Mouse (Mus musculus) macrophage (primary cell): ENCODE results near the gene Tas1r1. TPM values are rescaled to one million over a fixed set of nuclear protein-coding genes. Genes with fewer than 3 reads are reported as not detected.

ENCODE experiments used
- H3K27ac ChIP-seq: fragments of 350-480 bp; formaldehyde crosslinking; 2 replicates; pipeline ENCODE4 v1.9.0; 2021
- H3K36me3 ChIP-seq: fragments of 350-480 bp; formaldehyde crosslinking; 2 replicates; pipeline ENCODE4 v1.9.0; 2021; ENCODE audit errors: inconsistent target
- H3K4me3 ChIP-seq: fragments of 350-480 bp; formaldehyde crosslinking; 2 replicates; pipeline ENCODE4 v1.9.0; 2021; ENCODE audit errors: inconsistent target
- H3K79me2 ChIP-seq: fragments of 350-480 bp; formaldehyde crosslinking; 2 replicates; pipeline ENCODE4 v1.9.0; 2021; ENCODE audit errors: inconsistent target
- WGBS: methylation state at CpG from one replicate; pipeline ENCODE4 v1.1.7; 2026; ENCODE audit warnings: inconsistent platforms; ENCODE audit not compliant: missing documents; 5-methylcytosine and 5-hydroxymethylcytosine counted together
- polyA plus RNA-seq: library from polyadenylated mRNA; stranded (reverse); fragments of 250-400 nt; gene quantifications from 3 replicates; pipeline ENCODE4 v1.2.4, GENCODE M21; 2018; ENCODE audit warnings: inconsistent platforms
- total RNA-seq, 78 experiments: library from RNA; depleted of rRNA; stranded (reverse); fragments of 250-400 nt; gene quantifications; 1 replicate in 9 of 78; 2 replicates in 24 of 78; 3 replicates in 43 of 78; 4 replicates in 2 of 78; pipeline ENCODE4 v1.2.4; 2018; ENCODE audit warnings: inconsistent platforms in 56 of 78

Gene Tas1r1
- total RNA-seq (2018; cell fraction: chromatin; rRNA removed) = under 1 TPM in 4 of 26 experiments, not detected in 22; 0.26 to 0.38 (median 0.31) TPM
- total RNA-seq (2018; cell fraction: cytosol; rRNA removed) = under 1 TPM in 1 of 26 experiments, not detected in 25; 0.03 TPM
- total RNA-seq (2018; cell fraction: nucleus; rRNA removed) = under 1 TPM in 5 of 26 experiments, not detected in 21; 0.17 to 0.33 (median 0.21) TPM
- polyA plus RNA-seq = not detected in 3 replicates

DNA sequence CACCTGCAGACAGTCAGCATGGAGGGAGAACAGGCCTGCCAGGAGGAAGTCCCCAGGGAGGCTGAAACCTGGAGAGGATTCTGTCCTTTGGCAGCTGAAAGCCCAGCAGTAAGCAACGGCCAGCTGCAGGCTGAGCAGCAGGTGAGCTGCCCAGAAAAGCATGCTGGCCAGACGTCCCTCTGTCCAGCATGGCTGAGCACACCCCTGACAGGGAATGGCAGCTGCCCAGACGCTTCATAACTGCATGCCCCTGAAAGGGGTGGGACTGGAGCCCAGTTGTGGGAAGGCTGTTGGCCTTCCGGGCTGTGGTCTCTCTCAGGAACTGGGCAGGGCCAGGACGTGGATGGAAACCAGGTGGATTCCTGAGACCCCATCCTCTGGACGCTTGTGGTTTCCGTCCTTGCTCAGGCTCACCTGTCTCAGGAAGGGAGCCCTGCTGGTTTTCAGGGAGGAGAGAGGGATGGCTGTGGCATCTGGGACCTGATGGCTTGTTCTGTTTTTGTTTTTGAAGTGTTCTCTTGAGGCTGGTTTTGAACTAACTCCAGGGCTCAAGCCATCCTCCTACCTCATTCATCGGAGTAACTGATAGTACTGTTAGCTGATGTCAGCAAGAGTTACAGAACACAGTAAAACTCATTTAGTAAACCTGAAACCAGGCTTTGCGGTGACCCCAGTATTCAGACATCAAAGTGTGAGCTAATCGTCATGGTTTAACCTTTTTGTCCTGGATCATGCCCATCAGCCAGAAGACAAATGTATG is at the start of gene Tas1r1:
Gene Tas1r1, minus strand, starts transcription at position 344 of the 760 bp plus-strand sequence.
- H3K79me2 ChIP-seq = peaks cover 39% of the 10 kb centered on the region
- 29% methylated on average over 10 of the region's 10 CpGs for WGBS
- no peak within 1 kb of the TSS for H3K4me3 ChIP-seq
- no peak within 1 kb of the TSS for H3K27ac ChIP-seq
- peaks cover 15% of the 10 kb centered on the region; the same call in 1 of the 2 replicates for H3K36me3 ChIP-seq

DNA sequence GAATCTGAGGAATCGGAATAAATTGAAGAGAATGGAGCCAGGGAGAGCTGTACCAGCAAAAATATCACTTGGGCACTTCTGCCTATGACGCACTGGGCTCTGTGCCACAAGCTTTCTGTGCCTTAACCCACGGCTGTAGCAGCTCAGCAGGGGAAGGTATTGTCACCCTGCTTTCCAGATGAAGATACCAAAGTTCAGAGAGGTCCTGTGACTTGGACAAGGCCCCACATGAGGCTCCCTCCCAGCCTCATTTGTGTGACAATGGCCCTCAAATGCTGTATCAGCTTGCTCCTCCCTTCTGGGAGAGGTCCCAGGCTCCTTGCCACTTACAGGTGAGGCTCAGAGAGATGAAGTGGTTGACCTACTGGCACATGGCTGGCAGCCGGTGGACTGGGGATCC is 49.8 kb upstream of the Tas1r1 start:
- H3K4me3 ChIP-seq = no peak overlapping the region
- 18% methylated on average over 4 of the region's 4 CpGs for WGBS

DNA sequence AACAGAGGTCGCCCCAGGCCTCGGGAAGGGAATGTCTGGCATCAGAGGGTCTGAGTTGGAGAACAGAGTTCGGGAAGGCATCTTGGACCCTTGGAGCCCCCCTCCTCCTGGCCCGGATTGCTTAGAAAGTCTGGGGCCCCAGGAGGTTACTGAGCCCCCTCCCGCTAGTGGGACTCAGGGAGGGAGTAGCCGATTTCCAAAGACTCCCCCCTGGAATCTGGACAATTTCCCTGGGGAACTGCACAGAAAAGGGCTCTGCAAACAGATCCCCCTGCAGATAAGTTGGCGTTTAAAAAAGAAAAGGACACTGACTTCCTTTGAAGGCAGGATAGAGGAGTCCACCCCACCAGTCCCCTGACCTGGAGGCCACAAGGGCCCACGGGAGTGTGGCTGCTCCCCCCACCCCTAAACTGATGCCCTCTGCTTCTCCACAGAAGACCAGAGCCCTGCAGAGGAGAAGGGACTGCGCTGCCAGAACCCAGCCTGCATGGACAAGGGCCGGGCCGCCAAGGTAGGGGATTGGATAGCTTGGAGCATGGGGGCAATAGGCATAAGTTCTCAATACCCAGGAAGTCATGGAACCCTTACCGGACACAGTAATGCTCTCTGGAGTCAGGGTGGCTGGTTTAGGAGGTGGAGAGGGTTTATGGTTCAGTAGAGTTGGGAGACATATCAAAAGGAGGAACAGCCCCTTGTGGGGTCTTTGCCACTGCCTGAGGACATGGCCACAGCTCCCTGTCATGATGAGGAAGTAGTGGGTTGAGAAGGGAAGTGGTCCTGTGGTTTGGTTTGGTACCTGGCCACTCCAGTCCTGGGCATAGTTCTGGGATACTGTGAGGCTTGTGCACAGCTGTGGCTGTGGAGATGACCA is 49.1 kb upstream of the Tas1r1 start:
- no peaks in the 10 kb centered on the region for H3K79me2 ChIP-seq
- no peak overlapping the region for H3K27ac ChIP-seq
- WGBS = 5% methylated on average over 12 of the region's 12 CpGs
- H3K36me3 ChIP-seq = no peaks in the 10 kb centered on the region
- no peak overlapping the region; the same call in 1 of the 2 replicates for H3K4me3 ChIP-seq

More for the DNA sequence above, 49.8 kb upstream of the Tas1r1 start:
- H3K27ac ChIP-seq = no peak overlapping the region
- no peaks in the 10 kb centered on the region for H3K36me3 ChIP-seq
- no peaks in the 10 kb centered on the region for H3K79me2 ChIP-seq

DNA sequence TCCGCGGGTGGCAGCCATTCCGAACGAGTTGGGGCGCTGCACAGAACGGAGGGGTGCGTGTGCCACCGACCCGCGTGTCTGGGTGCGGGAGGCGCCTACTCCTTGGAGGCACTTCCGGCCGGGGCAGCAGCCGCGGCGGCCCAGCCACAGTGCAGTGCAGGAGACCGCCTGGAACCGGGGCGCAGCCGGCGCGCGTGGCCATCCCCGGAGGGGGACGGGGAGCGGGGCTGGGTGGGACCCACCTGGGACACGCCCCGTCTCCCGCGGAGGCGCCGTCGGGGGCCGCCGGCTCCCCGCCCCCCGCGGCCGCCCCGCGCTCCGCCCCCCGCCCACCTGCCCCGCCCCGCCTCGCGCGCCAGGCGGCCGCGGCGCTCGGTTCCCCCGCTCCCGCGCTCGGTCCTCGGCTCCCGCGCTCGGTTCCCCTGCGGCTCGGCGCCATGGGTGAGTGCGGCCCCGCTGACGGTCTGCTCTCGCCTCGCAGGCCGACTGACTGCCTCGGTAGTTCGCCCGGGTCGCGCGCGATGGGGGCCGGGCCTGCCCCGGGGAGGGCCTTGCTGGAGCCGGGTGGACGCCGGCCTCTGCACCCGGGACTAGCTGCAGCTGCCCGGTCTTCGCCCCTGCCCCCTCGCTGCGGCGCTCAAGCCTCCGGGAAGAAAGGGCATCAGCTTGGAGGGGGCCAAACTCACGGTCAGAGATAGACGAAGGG is 48.3 kb upstream of the Tas1r1 start:
- WGBS = 1% methylated on average over 68 of the region's 92 CpGs

DNA sequence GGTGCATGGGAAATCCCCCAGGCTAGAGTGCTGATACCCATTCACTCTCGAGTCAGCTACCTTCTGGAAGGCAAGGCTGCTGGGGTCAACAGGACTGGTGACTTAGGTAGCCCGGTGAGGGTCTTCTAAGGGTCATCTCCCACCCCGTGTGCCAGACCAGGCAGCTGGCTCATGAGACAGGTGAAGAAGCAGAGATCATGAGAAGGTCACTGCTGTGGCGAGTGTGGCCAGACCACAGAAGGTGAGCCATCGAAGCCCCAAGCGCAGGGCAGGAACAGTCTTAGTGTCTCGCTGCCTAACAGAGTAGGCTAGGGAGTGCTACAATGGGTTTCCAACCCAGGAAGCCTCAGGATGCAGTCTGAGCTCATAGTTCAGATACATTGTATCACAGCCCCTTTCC is 46.2 kb upstream of the Tas1r1 start:
- 94% methylated on average over 7 of the region's 7 CpGs for WGBS
- Histone ChIP-seq H3K36me3 (no peaks in the 10 kb centered on the region), H3K27ac (no peak overlapping the region), H3K79me2 (no peaks in the 10 kb centered on the region), H3K4me3 (no peak overlapping the region)

More for the DNA sequence above, 48.3 kb upstream of the Tas1r1 start:
- H3K79me2 ChIP-seq = no peaks in the 10 kb centered on the region
- no peaks in the 10 kb centered on the region for H3K36me3 ChIP-seq
- H3K4me3 ChIP-seq = no peak overlapping the region; the same call in 1 of the 2 replicates
- no peak overlapping the region for H3K27ac ChIP-seq

DNA sequence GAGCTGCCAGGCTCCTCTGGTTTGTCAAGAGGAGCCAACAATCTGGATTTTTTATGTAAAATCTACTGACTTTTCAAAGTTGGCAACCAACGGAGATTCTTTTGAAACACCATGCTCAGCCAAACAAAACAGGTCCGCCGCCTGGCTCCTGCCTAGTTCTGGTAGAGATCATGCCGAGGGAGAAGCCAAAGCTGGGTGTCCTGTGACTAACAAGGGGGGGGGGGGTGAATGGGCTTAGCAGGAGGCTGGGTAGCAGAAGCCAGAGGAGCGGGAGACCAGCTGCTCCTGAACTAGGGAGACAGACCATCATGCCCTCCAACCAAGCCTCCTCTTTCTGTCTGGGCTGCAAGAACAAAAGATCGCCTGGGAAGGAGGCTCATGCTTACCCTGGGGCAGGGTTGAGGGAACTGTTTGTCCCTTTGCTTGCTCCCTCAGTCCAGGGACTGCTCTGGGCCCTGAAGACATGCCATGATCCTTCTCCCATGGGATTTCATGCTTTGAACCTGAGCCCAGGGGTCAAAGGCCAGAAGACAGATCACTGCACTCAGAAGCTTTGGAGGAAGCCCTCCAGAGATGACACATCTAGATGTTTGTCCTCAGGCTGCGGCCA is 45.3 kb upstream of the Tas1r1 start:
- H3K4me3 ChIP-seq = no peak overlapping the region
- H3K27ac ChIP-seq = no peak overlapping the region
- H3K79me2 ChIP-seq = no peaks in the 10 kb centered on the region
- 90% methylated on average over 7 of the region's 7 CpGs for WGBS
- no peaks in the 10 kb centered on the region for H3K36me3 ChIP-seq

DNA sequence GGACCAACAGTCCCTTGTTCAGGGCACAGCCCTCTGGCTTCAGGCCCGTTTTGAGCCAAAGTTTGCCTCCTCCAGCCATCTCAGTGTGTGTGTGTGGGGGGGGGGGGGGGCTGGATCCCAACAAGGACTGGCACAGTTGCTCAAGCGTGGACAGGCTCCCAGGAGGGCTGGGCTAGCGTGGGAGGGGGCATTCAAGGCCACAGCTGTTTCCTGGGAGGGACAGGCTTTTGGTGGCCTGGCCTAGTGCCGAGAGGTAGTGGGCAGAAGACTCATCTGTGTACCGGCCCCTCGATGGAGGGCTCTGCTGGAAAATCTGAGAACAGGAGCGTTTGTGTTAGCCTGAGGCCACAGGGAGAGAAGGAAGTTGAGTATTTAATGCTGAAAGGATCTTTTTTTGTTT is 41.6 kb upstream of the Tas1r1 start:
- H3K4me3 ChIP-seq = no peak overlapping the region
- WGBS = 48% methylated on average over 7 of the region's 7 CpGs
- H3K79me2 ChIP-seq = no peaks in the 10 kb centered on the region
- H3K27ac ChIP-seq = no peak overlapping the region
- no peaks in the 10 kb centered on the region for H3K36me3 ChIP-seq

DNA sequence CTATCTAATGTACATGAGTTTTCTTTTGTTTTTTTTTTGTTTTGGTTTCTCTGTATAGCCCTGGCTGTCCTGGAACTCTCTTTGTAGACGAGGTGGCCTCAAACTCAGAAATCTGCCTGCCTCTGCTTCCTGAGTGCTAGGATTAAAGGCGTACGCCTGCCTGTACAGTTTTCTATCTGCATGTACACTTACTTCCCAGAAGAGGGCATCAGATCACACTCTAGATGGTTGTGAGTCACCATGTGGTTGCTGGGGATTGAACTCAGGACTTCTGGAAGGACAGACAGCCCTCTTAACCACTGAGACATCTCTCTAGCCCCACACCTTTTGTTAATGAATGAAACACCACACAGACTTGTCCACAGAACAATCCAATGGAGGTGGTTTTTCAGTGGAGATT is 40.9 kb upstream of the Tas1r1 start:
- Histone ChIP-seq H3K36me3 (no peaks in the 10 kb centered on the region), H3K79me2 (no peaks in the 10 kb centered on the region), H3K4me3 (no peak overlapping the region), H3K27ac (no peak overlapping the region)
- 97% methylated on average over 3 of the region's 3 CpGs for WGBS

DNA sequence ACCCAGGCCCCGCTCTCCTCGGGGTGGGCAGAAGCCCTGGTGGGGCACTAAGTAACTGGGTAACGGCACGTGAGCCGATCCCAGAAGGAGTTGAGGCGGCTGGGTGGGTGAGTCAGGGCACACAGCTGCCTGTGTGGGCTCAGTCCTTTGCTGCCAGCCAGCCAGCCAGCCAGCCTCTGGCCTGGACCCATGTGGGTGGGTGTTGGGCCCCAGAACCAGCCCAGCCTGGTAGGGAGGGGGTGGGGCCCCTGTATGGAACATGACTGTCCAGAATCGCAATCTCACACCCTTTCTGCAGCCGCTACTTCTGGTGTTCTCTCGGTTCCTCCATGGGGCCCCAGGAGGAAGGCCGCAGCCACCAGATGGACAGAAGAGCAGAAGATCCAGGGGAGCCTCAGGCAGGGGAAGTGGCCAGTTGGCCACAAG is 39.8 kb upstream of the Tas1r1 start:
- H3K36me3 ChIP-seq = no peaks in the 10 kb centered on the region
- H3K27ac ChIP-seq = no peak overlapping the region
- H3K4me3 ChIP-seq = no peak overlapping the region
- no peaks in the 10 kb centered on the region for H3K79me2 ChIP-seq
- WGBS = 53% methylated on average over 10 of the region's 10 CpGs

DNA sequence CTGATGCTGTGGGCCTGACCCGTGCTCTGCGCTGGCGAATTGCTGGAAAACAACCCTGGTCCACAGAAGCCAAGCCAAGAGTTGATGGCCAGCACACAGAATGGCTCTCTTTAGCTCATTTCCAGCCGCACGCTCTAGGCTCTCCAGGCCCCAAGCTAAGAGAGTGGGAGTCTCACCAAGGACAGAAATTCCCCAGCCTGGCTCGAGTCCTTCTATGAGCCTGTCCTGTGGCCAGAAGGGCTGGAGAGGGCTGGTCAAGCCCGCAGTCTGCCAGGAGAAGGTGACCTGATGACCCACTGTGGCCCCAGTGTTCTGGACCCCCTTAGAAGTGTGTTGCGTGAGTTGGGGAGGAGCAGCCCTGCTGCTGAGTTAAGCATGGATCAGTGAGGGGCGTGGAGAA is 38.8 kb upstream of the Tas1r1 start:
- whole genome bisulfite sequencing = 96% methylated on average over 9 of the region's 9 CpGs

DNA sequence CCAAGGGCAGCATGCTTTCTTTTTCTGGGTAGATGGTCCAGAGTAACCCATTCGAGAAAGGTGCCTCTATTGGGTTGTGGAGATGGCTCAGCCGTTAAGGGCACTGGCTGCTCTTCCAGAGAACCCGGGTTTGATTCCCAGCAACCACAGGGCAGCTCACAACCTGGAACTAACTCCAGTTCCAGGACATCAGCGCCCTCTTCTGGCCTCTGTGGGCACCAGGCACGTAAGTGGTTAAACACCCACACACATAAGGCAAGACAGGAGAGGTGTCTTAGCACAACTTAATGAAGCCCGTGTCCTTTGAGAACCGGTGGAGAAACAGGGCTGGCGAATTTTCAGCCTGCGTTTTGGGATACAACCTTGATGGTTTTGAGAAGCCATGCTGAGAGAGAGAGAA is 36.2 kb upstream of the Tas1r1 start:
- Histone ChIP-seq H3K4me3 (no peak overlapping the region), H3K36me3 (no peaks in the 10 kb centered on the region), H3K27ac (no peak overlapping the region), H3K79me2 (no peaks in the 10 kb centered on the region)
- 94% methylated on average over 9 of the region's 9 CpGs for WGBS

More for the DNA sequence above, 38.8 kb upstream of the Tas1r1 start:
- H3K36me3 ChIP-seq = no peaks in the 10 kb centered on the region
- no peaks in the 10 kb centered on the region for H3K79me2 ChIP-seq
- H3K27ac ChIP-seq = no peak overlapping the region
- H3K4me3 ChIP-seq = no peak overlapping the region

DNA sequence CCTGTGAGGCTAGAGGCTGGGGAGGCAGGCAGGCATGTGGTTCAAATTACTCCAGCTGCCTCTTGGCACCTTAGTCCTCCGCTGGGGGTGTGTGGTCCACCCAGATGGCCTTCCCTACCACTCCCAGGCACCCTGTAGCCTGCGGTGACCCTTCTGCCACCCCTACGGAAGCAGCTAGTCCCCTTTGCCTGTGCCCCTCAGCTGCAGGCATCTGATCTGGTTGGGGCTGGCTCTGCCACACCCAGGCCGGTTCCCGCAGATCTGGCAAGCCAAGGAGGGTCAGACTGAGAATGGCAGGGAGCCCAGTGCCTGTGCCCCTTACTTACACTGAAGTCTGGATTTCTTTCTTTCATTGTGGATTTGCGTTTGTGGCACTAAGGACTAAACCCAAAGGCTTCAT is 35.3 kb upstream of the Tas1r1 start:
- Histone ChIP-seq H3K36me3 (no peaks in the 10 kb centered on the region), H3K79me2 (no peaks in the 10 kb centered on the region), H3K27ac (no peak overlapping the region), H3K4me3 (no peak overlapping the region)
- WGBS = 97% methylated on average over 6 of the region's 6 CpGs

DNA sequence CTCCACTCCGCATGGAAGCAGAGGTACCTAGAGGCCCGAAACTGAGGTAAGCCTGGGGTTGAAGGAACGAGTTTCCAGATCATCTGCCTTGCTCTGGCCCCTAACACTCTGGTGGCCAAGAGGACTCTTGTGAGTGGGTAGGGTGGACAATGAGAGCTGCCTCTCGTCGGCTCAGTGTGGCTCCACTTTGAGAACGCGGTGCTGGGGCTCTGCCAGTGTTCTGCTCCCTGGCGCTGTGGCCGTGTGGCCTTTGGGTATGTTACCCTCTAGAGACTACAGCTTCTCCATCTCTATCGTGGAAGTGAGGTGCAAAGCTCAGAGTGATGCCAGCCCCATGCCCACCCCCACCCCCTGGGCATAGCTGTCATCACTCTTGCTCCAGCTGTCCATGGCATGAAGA is 34.3 kb upstream of the Tas1r1 start:
- H3K27ac ChIP-seq = no peak overlapping the region
- WGBS = 21% methylated on average over 10 of the region's 10 CpGs
- H3K4me3 ChIP-seq = no peak overlapping the region
- no peaks in the 10 kb centered on the region for H3K36me3 ChIP-seq
- no peaks in the 10 kb centered on the region for H3K79me2 ChIP-seq

DNA sequence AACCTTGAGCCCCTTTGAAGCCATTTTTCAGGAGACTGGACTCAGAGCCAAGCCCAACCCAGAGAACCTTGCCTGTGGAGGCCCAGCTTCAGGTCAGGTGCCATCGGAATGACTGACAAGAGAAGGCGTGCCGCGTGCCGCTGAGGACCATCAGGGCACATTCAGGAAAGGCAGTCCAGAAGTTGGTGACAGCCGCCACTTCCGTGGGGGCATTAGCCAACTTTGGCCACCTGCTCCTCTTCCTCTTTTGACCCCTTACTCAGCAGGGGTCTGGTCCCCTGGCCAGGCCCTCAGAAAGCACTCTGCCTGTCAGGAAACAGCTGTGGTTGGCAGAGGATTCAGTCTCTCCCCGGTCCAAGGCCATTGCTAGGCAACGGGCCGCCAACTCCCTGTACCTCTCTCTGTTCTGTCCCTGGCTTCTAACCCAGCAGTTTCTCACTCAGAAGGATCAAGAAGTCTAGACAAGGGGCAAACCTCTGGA is 33.8 kb upstream of the Tas1r1 start, which contains the start of gene Plekhg5:
Gene Plekhg5, plus strand, starts transcription at position 378 of the 481 bp plus-strand sequence.
- H3K36me3 ChIP-seq = no peaks in the 10 kb centered on the region
- no peaks in the 10 kb centered on the region for H3K79me2 ChIP-seq
- WGBS = 15% methylated on average over 10 of the region's 10 CpGs
- no peak within 1 kb of the TSS for H3K27ac ChIP-seq
- H3K4me3 ChIP-seq = no peak within 1 kb of the TSS
